In genomic region chr12:70524703-70525102, GRCm38 (mm10) we compare ENCODE assay signal across 21 mouse cellular contexts.
DNase-seq lines count a peak whose midpoint lies in the region; ATAC-seq and TF ChIP-seq lines count a peak whose summit lies in the region.
"Had no signal": no experiment of that assay in that cellular context is flagged by ENCODE, and none has a peak within 500 bp of the region (broad histone marks: within the 10 kb centered on the region; RNA-seq: fewer than 3 reads in every experiment).

No protein-coding gene starts in this region.

- H3K4me2 ChIP-seq in lung, embryonic 14.5 days, result no peak overlapping the region
- no peak overlapping the region for H3K4me2 ChIP-seq in neural tube, embryonic 15.5 days
- H3K4me2 ChIP-seq in myocyte (ENCODE audit: low read depth), result peak overlapping the region; percentile 13
- no peak overlapping the region for H3K4me2 ChIP-seq in midbrain, embryonic 16.5 days (ENCODE audit: low read length)
- H3K4me2 ChIP-seq in liver, embryonic 11.5 days, result no peak overlapping the region
- H3K4me2 ChIP-seq: embryonic facial prominence, embryonic 15.5 days; forebrain, embryonic 13.5 days; heart, embryonic 13.5 days; hindbrain, embryonic 12.5 days had no signal

- no peak overlapping the region; the same call in 1 of the 2 replicates for H3K27ac ChIP-seq in lung, embryonic 14.5 days (ENCODE audit: low read depth)
- 0 out of 2 replicates have a peak overlapping the region, but pooled peaks have one; percentile 23 for H3K27ac ChIP-seq in neural tube, embryonic 15.5 days (replicated peaks)
- H3K27ac ChIP-seq in midbrain, embryonic 16.5 days (ENCODE audit: low read length), result no peak overlapping the region
- H3K27ac ChIP-seq in liver, embryonic 11.5 days (ENCODE audit: low read depth, low read length), result no peak overlapping the region
- H3K27ac ChIP-seq: embryonic facial prominence, embryonic 15.5 days; forebrain, embryonic 13.5 days; heart, embryonic 13.5 days; hindbrain, embryonic 12.5 days had no signal

- no peak for TF ChIP-seq POLR2A in lung, adult 2 months (IDR thresholded peaks at IDR 0.05; ENCODE audit: borderline replicate concordance, extremely low read depth, low read depth, low read length)
- no peak for TF ChIP-seq POLR2A in myocyte (IDR thresholded peaks at IDR 0.05; ENCODE audit: insufficient read length, low read depth)

- 63% methylated on average over 4 of the region's 4 CpGs for WGBS in lung, embryonic 14.5 days
- WGBS in lung, adult 2 months, result 49% methylated on average over 4 of the region's 4 CpGs
- WGBS in neural tube, embryonic 15.5 days, result 79% methylated on average over 4 of the region's 4 CpGs
- WGBS in midbrain, embryonic 16.5 days, result 61% methylated on average over 4 of the region's 4 CpGs
- WGBS in liver, embryonic 11.5 days, result 66% methylated on average over 4 of the region's 4 CpGs

- no peak for TF ChIP-seq CTCF in lung, embryonic 14.5 days (IDR thresholded peaks at IDR 0.05; ENCODE audit: low read depth)
- TF ChIP-seq CTCF in lung, adult 2 months (IDR thresholded peaks at IDR 0.05; ENCODE audit: insufficient read depth, low read length), result no peak

- no peaks in the 10 kb centered on the region for H3K36me3 ChIP-seq in lung, embryonic 14.5 days (ENCODE audit: insufficient read depth)
- H3K36me3 ChIP-seq in neural tube, embryonic 15.5 days, result no peaks in the 10 kb centered on the region
- no peaks in the 10 kb centered on the region for H3K36me3 ChIP-seq in myocyte (ENCODE audit: control insufficient read depth, insufficient read depth)
- H3K36me3 ChIP-seq in midbrain, embryonic 16.5 days (ENCODE audit: control insufficient read depth, insufficient read depth, low read length), result no peaks in the 10 kb centered on the region
- no peaks in the 10 kb centered on the region for H3K36me3 ChIP-seq in liver, embryonic 11.5 days (ENCODE audit: control insufficient read depth, insufficient read depth, low read length)
- H3K36me3 ChIP-seq: embryonic facial prominence, embryonic 15.5 days; heart, embryonic 13.5 days; hindbrain, embryonic 12.5 days had no signal

- H3K79me2 ChIP-seq in myocyte (ENCODE audit: control insufficient read depth, insufficient read depth), result no peaks in the 10 kb centered on the region

- H3K9me3 ChIP-seq in lung, embryonic 14.5 days (ENCODE audit: low read depth, low read length), result no peaks in the 10 kb centered on the region
- no peaks in the 10 kb centered on the region for H3K9me3 ChIP-seq in neural tube, embryonic 15.5 days (replicated peaks)
- H3K9me3 ChIP-seq in midbrain, embryonic 16.5 days (replicated peaks; ENCODE audit: control insufficient read depth, low read length, poor library complexity, severe bottlenecking), result no peaks in the 10 kb centered on the region; the same call in 1 of the 2 replicates
- H3K9me3 ChIP-seq in liver, embryonic 11.5 days (ENCODE audit: control insufficient read depth, low read length), result no peaks in the 10 kb centered on the region
- H3K9me3 ChIP-seq: embryonic facial prominence, embryonic 15.5 days; forebrain, embryonic 13.5 days; heart, embryonic 13.5 days; hindbrain, embryonic 12.5 days had no signal

- ATAC-seq in lung, embryonic 14.5 days (ENCODE audit: insufficient read depth), result no peak
- no peak for ATAC-seq in neural tube, embryonic 15.5 days (ENCODE audit: low FRiP score)
- ATAC-seq in midbrain, embryonic 16.5 days, result no peak
- ATAC-seq in liver, embryonic 11.5 days (replicated peaks; ENCODE audit: low FRiP score), result no peak
- ATAC-seq: forebrain, embryonic 13.5 days; hindbrain, embryonic 16.5 days had no signal

- H3K27me3 ChIP-seq in lung, embryonic 14.5 days (ENCODE audit: insufficient read depth, low read length), result no peaks in the 10 kb centered on the region
- no peaks in the 10 kb centered on the region for H3K27me3 ChIP-seq in neural tube, embryonic 15.5 days (replicated peaks)
- no peaks in the 10 kb centered on the region for H3K27me3 ChIP-seq in myocyte (ENCODE audit: control insufficient read depth, insufficient read depth, insufficient read length)
- H3K27me3 ChIP-seq in midbrain, embryonic 16.5 days (ENCODE audit: control insufficient read depth, insufficient read depth, low read depth, low read length), result no peaks in the 10 kb centered on the region
- no peaks in the 10 kb centered on the region for H3K27me3 ChIP-seq in liver, embryonic 11.5 days (replicated peaks; ENCODE audit: control insufficient read depth, insufficient read depth, low read length)
- H3K27me3 ChIP-seq: embryonic facial prominence, embryonic 15.5 days; forebrain, embryonic 13.5 days; heart, embryonic 13.5 days; hindbrain, embryonic 12.5 days had no signal

- H3K4me1 ChIP-seq in lung, embryonic 14.5 days (ENCODE audit: insufficient read depth), result no peaks in the 10 kb centered on the region
- H3K4me1 ChIP-seq in lung, adult 2 months (ENCODE audit: control insufficient read depth, insufficient read depth, low read length), result peaks cover 2% of the 10 kb centered on the region
- no peaks in the 10 kb centered on the region for H3K4me1 ChIP-seq in neural tube, embryonic 15.5 days
- no peaks in the 10 kb centered on the region for H3K4me1 ChIP-seq in midbrain, embryonic 16.5 days (ENCODE audit: control insufficient read depth, insufficient read depth, low read length)
- H3K4me1 ChIP-seq in liver, embryonic 11.5 days (replicated peaks; ENCODE audit: control insufficient read depth, insufficient read depth, low read length), result no peaks in the 10 kb centered on the region
- H3K4me1 ChIP-seq: embryonic facial prominence, embryonic 15.5 days; forebrain, embryonic 13.5 days; heart, embryonic 13.5 days; hindbrain, embryonic 12.5 days had no signal

- H3K9ac ChIP-seq in lung, embryonic 14.5 days, result no peak overlapping the region
- H3K9ac ChIP-seq in neural tube, embryonic 15.5 days (replicated peaks), result no peak overlapping the region
- H3K9ac ChIP-seq in midbrain, embryonic 16.5 days (ENCODE audit: low read depth, low read length), result no peak overlapping the region
- H3K9ac ChIP-seq in liver, embryonic 11.5 days (ENCODE audit: low read depth, low read length), result no peak overlapping the region
- H3K9ac ChIP-seq: embryonic facial prominence, embryonic 15.5 days; forebrain, embryonic 13.5 days; heart, embryonic 13.5 days; hindbrain, embryonic 12.5 days had no signal

- H3K4me3 ChIP-seq in lung, embryonic 14.5 days (ENCODE audit: low read depth, low read length), result no peak overlapping the region
- H3K4me3 ChIP-seq in lung, adult 2 months (replicated peaks; ENCODE audit: extremely low read depth, low read depth, low read length), result no peak overlapping the region
- H3K4me3 ChIP-seq in neural tube, embryonic 15.5 days (replicated peaks), result no peak overlapping the region
- no peak overlapping the region for H3K4me3 ChIP-seq in myocyte
- H3K4me3 ChIP-seq in midbrain, embryonic 16.5 days (ENCODE audit: low read depth, low read length), result no peak overlapping the region
- H3K4me3 ChIP-seq in liver, embryonic 11.5 days (ENCODE audit: low read depth, low read length), result no peak overlapping the region
- H3K4me3 ChIP-seq: embryonic facial prominence, embryonic 15.5 days; erythroblast, embryonic 14.5 days; forebrain, embryonic 13.5 days; heart, embryonic 13.5 days; hindbrain, embryonic 12.5 days had no signal

- DNase-seq in lung, embryonic 14.5 days, result peak; percentile 23
- no peak for DNase-seq in lung, adult 2 months
- DNase-seq in neural tube, embryonic 10.5 days (ENCODE audit: extremely low spot score, low spot score), result no peak
- no peak for DNase-seq in liver, embryonic 11.5 days (ENCODE audit: low spot score)
- DNase-seq: adrenal gland, adult 2 months; adrenal gland, postnatal 25 days; cerebellum, adult 18-20 months; cerebellum, postnatal 10 days; embryo, embryonic 11 days; gastrocnemius, postnatal 36 days; heart, adult 11 months; heart, postnatal 36 days had no signal

- H3ac ChIP-seq in myocyte (ENCODE audit: control insufficient read depth, insufficient read length), result no peak overlapping the region

TF ChIP-seq in myocyte, 11 proteins besides CTCF, POLR2A, EP300 and RAD21:
- TF ChIP-seq E2F4 (IDR thresholded peaks at IDR 0.05; ENCODE audit: insufficient read depth) (no peak), USF1 (IDR thresholded peaks at IDR 0.05; ENCODE audit: low read depth) (no peak), MYOD1 (IDR thresholded peaks at IDR 0.05; ENCODE audit: control insufficient read depth in 1 of 3, insufficient read length in 2 of 3, low read depth in 2 of 3) (no peak), MAX (IDR thresholded peaks at IDR 0.05; ENCODE audit: low read depth) (no peak), CEBPB (IDR thresholded peaks at IDR 0.05; ENCODE audit: insufficient read depth, poor library complexity, severe bottlenecking) (no peak), POLR2AphosphoS2 (IDR thresholded peaks at IDR 0.05; ENCODE audit: insufficient read length, low read depth) (no peak), REST (IDR thresholded peaks at IDR 0.05; ENCODE audit: insufficient read depth, insufficient read length) (no peak), SRF (IDR thresholded peaks at IDR 0.05; ENCODE audit: control insufficient read depth, insufficient read length, low read depth) (no peak), TCF12 (IDR thresholded peaks at IDR 0.05; ENCODE audit: insufficient read depth, poor library complexity, severe bottlenecking) (no peak), MYOG (IDR thresholded peaks at IDR 0.05; ENCODE audit: control insufficient read depth in 1 of 3, insufficient read depth in 1 of 3, insufficient read length in 2 of 3, low read depth in 2 of 3) (no peak), TCF3 (IDR thresholded peaks at IDR 0.05; ENCODE audit: insufficient read length, low read depth) (no peak)
TF ChIP-seq in myocyte: peak in this region for 0.
